Mouse (Mus musculus): ENCODE measurements around the gene Saxo2. TPM values are rescaled to one million over a fixed set of nuclear protein-coding genes. Genes with fewer than 3 reads are reported as not detected.

The Saxo2 gene
- 3.0 and 4.1 TPM in 2 replicates for polyA plus RNA-seq (2015; fragmentation: Nextera tagmentation; extraction: Ambion mirVana)

DNA sequence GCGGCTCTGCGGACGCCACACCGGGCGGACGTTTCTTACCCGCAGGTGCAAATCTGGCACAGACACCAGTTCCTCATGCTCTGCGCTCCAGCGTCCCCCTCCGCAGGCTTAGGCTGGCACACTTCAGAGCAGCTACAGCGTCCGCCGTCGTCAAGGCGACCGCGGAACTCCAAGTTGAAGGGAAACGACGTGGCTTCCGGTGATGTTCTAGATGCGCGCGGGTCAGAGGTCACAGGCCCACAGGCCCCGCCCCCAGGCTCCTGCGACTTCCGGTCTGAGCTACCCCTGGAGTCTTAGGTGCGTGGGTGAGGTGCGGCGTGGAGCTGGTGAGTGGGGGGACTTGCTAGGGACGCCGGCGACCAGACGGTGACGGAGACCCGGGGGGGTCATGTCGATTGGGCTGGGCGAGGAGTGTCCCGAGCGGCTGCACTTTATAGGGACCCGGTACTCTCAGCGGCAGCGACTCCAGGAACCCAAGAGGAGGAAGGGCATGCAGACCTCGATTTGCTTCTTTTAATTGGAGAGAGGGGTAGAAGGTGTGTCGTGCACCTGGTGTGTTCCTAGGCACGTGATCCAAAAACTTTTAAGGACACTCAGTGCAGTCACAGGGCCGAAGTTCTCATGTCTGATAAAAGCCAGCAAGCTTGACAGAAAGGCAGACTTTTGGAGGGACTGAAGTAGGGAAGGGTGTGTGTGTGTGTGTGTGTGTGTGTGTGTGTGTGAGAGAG, at the start of gene Saxo2, which contains the start of gene Efl1:
Gene Saxo2 (minus strand): TSS at position 176 of the 728 bp plus-strand sequence.
Gene Efl1 (plus strand): TSS at position 262 of the 728 bp plus-strand sequence.
- 0% methylated on average over 46 of the region's 46 CpGs for WGBS
- peak within 1 kb of the TSS; percentile 76 for H3K9ac ChIP-seq (ENCODE audit: low read length)
- ATAC-seq (ENCODE audit: insufficient read depth, low FRiP score): peak; percentile 95
- H3K4me2 ChIP-seq (ENCODE audit: low read depth, low read length): peak within 1 kb of the TSS; percentile 76
- H3K9me3 ChIP-seq (replicated peaks; ENCODE audit: control insufficient read depth, low read length): no peaks in the 10 kb centered on the region
- H3K27ac ChIP-seq (ENCODE audit: low read length): peak within 1 kb of the TSS; percentile 62
- H3K36me3 ChIP-seq (ENCODE audit: control insufficient read depth, insufficient read depth, low read length): 0 out of 2 replicates have a peak, but pooled peaks cover 2% of the 10 kb centered on the region
- H3K4me1 ChIP-seq (ENCODE audit: control insufficient read depth, insufficient read depth, low read length): peaks cover 15% of the 10 kb centered on the region
- H3K27me3 ChIP-seq (ENCODE audit: control insufficient read depth, insufficient read depth, low read length): no peaks in the 10 kb centered on the region
- H3K4me3 ChIP-seq (replicated peaks; ENCODE audit: low read length): peak within 1 kb of the TSS; percentile 79

DNA sequence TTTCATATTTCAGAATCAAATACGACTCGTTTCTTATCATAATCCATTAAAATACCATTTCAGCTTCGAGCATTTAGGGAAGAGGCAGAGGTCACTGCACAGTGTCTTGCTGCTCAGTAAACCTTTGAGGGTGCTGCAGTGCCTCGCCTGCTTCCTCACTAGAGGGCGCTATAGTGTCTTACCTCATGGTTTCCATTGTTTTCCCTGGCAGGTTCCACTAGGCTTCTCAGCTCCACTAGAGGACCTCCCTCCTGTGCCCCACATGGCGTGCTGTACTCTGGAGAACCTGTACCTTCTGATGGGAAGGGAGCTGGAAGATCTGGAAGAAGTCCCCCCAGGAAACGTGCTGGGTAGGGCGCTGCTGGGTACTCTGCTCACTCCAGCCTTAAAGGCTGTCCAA, 49.3 kb upstream of the Saxo2 start:
- peak overlapping the region; percentile 69 for H3K27ac ChIP-seq (ENCODE audit: low read length)

DNA sequence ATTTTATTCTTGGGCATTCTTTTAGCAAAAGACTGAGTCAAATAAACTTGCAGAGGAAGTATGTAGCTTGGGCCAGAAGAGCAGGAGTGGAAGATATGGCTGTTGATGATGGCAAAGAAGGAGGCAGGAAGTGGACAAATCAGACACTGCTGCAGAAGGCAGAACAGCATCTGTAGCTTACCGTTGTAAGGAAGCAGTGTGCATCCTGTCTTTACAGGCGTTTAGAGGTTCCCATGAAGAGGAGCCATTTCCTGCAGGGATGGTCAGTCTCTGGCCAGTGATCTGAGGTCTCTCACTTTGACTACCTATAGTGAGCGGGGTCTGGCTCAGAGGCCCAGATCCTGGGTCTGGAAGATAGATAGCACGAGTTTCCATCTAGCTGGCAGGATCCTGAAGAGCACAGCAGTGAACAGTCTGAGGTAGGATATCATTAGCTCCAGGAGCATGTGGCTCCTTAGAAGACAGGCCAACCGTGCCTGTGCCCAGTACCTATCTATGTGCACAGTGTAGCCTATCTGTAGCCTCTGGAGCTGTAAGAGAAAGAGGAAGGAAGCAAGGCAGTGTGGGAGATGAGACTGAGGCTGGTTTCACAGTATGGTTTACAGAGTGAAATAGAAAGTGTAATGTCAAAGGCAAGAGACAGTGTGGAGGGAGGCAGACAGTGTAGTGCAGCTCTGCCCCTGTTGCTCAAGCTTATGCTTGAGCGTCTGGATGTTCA, 42.9 kb upstream of the Saxo2 start:
- Histone ChIP-seq H3K4me1 (ENCODE audit: control insufficient read depth, insufficient read depth, low read length) (peaks cover 6% of the 10 kb centered on the region; the same call in 1 of the 2 replicates), H3K36me3 (ENCODE audit: control insufficient read depth, insufficient read depth, low read length) (peaks cover 12% of the 10 kb centered on the region; the same call in 1 of the 2 replicates), H3K9ac (ENCODE audit: low read length) (no peak overlapping the region), H3K9me3 (replicated peaks; ENCODE audit: control insufficient read depth, low read length) (no peaks in the 10 kb centered on the region), H3K27ac (ENCODE audit: low read length) (no peak overlapping the region), H3K4me2 (ENCODE audit: low read depth, low read length) (no peak overlapping the region), H3K27me3 (ENCODE audit: control insufficient read depth, insufficient read depth, low read length) (no peaks in the 10 kb centered on the region), H3K4me3 (replicated peaks; ENCODE audit: low read length) (no peak overlapping the region)
- 77% methylated on average over 6 of the region's 6 CpGs for WGBS
- ATAC-seq (ENCODE audit: insufficient read depth, low FRiP score): no peak

More for the DNA sequence above, 49.3 kb upstream of the Saxo2 start:
- no peak for ATAC-seq (ENCODE audit: insufficient read depth, low FRiP score)
- H3K4me1 ChIP-seq (ENCODE audit: control insufficient read depth, insufficient read depth, low read length): no peaks in the 10 kb centered on the region
- no peak overlapping the region for H3K9ac ChIP-seq (ENCODE audit: low read length)
- no peaks in the 10 kb centered on the region for H3K27me3 ChIP-seq (ENCODE audit: control insufficient read depth, insufficient read depth, low read length)
- H3K4me2 ChIP-seq (ENCODE audit: low read depth, low read length): no peak overlapping the region
- no peaks in the 10 kb centered on the region for H3K9me3 ChIP-seq (replicated peaks; ENCODE audit: control insufficient read depth, low read length)
- H3K36me3 ChIP-seq (ENCODE audit: control insufficient read depth, insufficient read depth, low read length): peaks cover 11% of the 10 kb centered on the region; the same call in 1 of the 2 replicates
- WGBS: 82% methylated on average over 8 of the region's 8 CpGs
- H3K4me3 ChIP-seq (replicated peaks; ENCODE audit: low read length): no peak overlapping the region

DNA sequence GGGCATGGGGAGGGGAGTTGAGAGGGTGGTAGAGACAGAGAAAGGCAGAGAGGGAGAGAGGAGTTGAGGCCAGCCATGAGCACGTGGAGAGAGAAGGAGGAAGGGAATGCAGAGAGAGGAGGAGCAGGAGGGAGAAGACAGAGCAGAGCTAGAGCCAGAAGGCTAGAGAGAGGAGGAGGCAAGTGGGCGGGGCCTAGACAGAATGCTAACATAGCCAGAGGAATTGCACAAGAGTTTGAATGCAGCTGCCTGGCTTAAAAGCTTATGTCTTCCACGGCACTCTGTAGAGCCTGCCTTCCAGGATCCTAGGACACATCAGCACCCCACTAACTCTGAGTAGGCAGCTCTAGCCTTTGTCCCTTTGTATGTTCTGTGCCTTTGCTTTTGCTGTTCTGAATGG, 40.4 kb upstream of the Saxo2 start:
- Histone ChIP-seq H3K36me3 (ENCODE audit: control insufficient read depth, insufficient read depth, low read length) (peaks cover 12% of the 10 kb centered on the region; the same call in 1 of the 2 replicates), H3K9ac (ENCODE audit: low read length) (no peak overlapping the region), H3K27me3 (ENCODE audit: control insufficient read depth, insufficient read depth, low read length) (no peaks in the 10 kb centered on the region), H3K9me3 (replicated peaks; ENCODE audit: control insufficient read depth, low read length) (no peaks in the 10 kb centered on the region), H3K4me1 (ENCODE audit: control insufficient read depth, insufficient read depth, low read length) (peaks cover 6% of the 10 kb centered on the region; the same call in 1 of the 2 replicates), H3K4me3 (replicated peaks; ENCODE audit: low read length) (no peak overlapping the region), H3K27ac (ENCODE audit: low read length) (no peak overlapping the region), H3K4me2 (ENCODE audit: low read depth, low read length) (no peak overlapping the region)
- ATAC-seq (ENCODE audit: insufficient read depth, low FRiP score): peak; percentile 87
- 29% methylated on average over 3 of the region's 3 CpGs for WGBS

DNA sequence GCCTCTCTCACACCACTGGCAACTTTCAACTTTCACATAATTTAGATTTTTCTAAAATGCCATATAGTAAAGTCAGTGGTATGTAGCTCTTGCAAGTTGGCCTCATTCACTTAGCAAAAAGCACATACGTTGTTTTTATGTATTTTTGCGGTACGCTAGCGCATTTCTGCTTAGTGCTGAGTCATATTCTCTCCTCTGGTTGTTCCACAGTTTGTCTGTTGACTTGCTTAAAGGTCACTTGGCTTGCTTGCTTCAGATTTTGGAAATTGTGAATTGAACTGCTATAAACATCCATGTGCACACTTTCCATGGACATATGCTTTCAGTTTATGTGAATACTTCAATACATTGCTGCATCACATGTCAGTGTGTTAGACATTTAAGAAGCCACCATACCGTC, 31.6 kb upstream of the Saxo2 start:
- Histone ChIP-seq H3K27ac (ENCODE audit: low read length) (no peak overlapping the region), H3K9ac (ENCODE audit: low read length) (no peak overlapping the region), H3K27me3 (ENCODE audit: control insufficient read depth, insufficient read depth, low read length) (no peaks in the 10 kb centered on the region), H3K4me3 (replicated peaks; ENCODE audit: low read length) (no peak overlapping the region), H3K4me2 (ENCODE audit: low read depth, low read length) (no peak overlapping the region), H3K36me3 (ENCODE audit: control insufficient read depth, insufficient read depth, low read length) (0 out of 2 replicates have a peak, but pooled peaks cover 6% of the 10 kb centered on the region), H3K4me1 (ENCODE audit: control insufficient read depth, insufficient read depth, low read length) (no peaks in the 10 kb centered on the region), H3K9me3 (replicated peaks; ENCODE audit: control insufficient read depth, low read length) (no peaks in the 10 kb centered on the region)
- 85% methylated on average over 5 of the region's 5 CpGs for WGBS
- no peak for ATAC-seq (ENCODE audit: insufficient read depth, low FRiP score)

DNA sequence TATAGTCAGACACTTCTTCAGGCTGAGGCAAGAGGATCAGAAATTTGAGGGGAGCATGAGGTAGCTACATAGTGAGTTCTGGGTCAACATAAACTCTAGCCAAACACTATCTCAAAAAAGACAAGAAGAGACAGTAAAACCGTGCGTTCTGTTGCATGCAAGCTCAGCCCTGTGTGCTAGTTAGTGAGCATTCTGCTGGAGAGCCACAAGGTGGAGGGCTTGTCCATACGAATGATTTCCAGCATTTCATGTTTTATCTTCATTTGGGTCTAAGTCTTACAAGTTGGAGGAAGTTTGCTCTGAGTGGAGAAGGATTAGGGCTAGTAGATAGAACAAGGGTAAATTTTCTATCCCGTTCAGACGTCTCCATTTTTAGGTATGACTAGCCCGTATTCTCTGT, 28.5 kb upstream of the Saxo2 start:
- no peak for ATAC-seq (ENCODE audit: insufficient read depth, low FRiP score)
- 0 out of 2 replicates have a peak, but pooled peaks cover 8% of the 10 kb centered on the region for H3K36me3 ChIP-seq (ENCODE audit: control insufficient read depth, insufficient read depth, low read length)

DNA sequence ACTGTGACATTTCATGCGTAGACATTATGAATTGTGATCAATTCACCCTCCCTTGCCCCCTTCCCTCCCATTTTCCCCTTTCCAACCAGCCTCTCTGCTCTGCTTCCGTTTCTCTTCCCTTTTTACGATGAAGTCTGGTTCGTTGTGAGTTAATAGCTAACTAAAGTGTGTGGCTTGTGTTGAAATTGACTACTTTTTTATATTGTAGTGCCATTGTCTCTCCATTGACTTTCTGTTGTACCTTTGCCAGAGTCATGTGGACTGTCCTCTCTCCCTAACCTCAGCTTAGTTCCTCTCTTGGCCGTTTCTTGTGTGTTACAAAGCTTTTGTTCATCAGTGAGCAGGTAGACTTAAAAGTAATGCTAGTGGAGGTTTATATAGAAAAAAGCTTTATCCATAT, 27.7 kb upstream of the Saxo2 start:
- Histone ChIP-seq H3K4me2 (ENCODE audit: low read depth, low read length) (no peak overlapping the region), H3K27me3 (ENCODE audit: control insufficient read depth, insufficient read depth, low read length) (no peaks in the 10 kb centered on the region), H3K27ac (ENCODE audit: low read length) (no peak overlapping the region), H3K9me3 (replicated peaks; ENCODE audit: control insufficient read depth, low read length) (no peaks in the 10 kb centered on the region), H3K4me1 (ENCODE audit: control insufficient read depth, insufficient read depth, low read length) (no peaks in the 10 kb centered on the region), H3K9ac (ENCODE audit: low read length) (no peak overlapping the region), H3K4me3 (replicated peaks; ENCODE audit: low read length) (no peak overlapping the region), H3K36me3 (ENCODE audit: control insufficient read depth, insufficient read depth, low read length) (0 out of 2 replicates have a peak, but pooled peaks cover 2% of the 10 kb centered on the region)
- WGBS: 79% methylated on average over 5 of the region's 5 CpGs
- ATAC-seq (ENCODE audit: insufficient read depth, low FRiP score): no peak

More for the DNA sequence above, 28.5 kb upstream of the Saxo2 start:
- no peak overlapping the region for H3K27ac ChIP-seq (ENCODE audit: low read length)
- H3K4me1 ChIP-seq (ENCODE audit: control insufficient read depth, insufficient read depth, low read length): no peaks in the 10 kb centered on the region
- H3K9ac ChIP-seq (ENCODE audit: low read length): no peak overlapping the region
- no peak overlapping the region for H3K4me2 ChIP-seq (ENCODE audit: low read depth, low read length)
- H3K9me3 ChIP-seq (replicated peaks; ENCODE audit: control insufficient read depth, low read length): no peaks in the 10 kb centered on the region
- no peak overlapping the region for H3K4me3 ChIP-seq (replicated peaks; ENCODE audit: low read length)
- H3K27me3 ChIP-seq (ENCODE audit: control insufficient read depth, insufficient read depth, low read length): no peaks in the 10 kb centered on the region
- WGBS: 75% methylated on average over 6 of the region's 6 CpGs

DNA sequence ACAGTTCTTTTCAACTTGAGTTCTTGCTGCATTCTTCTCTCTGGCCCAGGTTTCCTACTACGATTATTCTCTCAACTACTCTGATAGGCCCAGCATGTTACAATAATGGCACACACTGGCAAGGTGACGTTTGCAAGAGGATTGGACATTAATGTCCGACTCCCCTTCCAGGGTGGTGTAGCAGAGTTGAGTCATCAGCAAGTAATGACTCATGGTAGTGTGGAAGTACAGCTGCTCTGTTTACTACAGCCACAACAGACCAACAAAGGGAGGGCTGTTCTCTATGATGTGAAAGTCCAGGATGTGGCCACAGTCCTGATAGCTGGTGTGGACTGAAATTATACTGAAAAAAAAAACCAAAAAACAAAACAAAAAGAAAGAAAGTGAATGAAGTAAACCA, 16.3 kb upstream of the Saxo2 start:
- H3K4me2 ChIP-seq (ENCODE audit: low read depth, low read length): no peak overlapping the region
- no peak overlapping the region for H3K27ac ChIP-seq (ENCODE audit: low read length)
- H3K9ac ChIP-seq (ENCODE audit: low read length): no peak overlapping the region
- no peaks in the 10 kb centered on the region for H3K4me1 ChIP-seq (ENCODE audit: control insufficient read depth, insufficient read depth, low read length)
- H3K9me3 ChIP-seq (replicated peaks; ENCODE audit: control insufficient read depth, low read length): no peaks in the 10 kb centered on the region
- peaks cover 17% of the 10 kb centered on the region for H3K36me3 ChIP-seq (ENCODE audit: control insufficient read depth, insufficient read depth, low read length)
- H3K27me3 ChIP-seq (ENCODE audit: control insufficient read depth, insufficient read depth, low read length): no peaks in the 10 kb centered on the region
- no peak overlapping the region for H3K4me3 ChIP-seq (replicated peaks; ENCODE audit: low read length)
- WGBS: 75% methylated on average over 3 of the region's 3 CpGs
- ATAC-seq (ENCODE audit: insufficient read depth, low FRiP score): no peak

DNA sequence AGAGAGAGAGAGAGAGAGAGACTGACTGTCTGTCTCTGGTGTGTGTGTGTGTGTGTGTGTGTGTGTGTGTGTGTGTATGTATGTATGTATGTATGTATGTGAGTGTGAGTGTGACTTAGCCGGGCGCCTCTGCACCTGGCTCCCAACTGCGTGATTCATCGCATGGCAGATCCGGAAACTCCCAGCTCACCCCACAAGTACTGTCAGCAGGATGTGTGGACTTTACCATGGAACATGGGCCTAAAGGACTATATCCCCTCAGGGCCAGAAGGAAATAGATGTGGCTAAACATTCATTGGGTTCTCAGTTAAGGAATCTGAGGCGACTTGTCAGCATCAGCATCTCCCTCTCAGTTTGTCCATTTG, 735 bp upstream of the Saxo2 start:
- Histone ChIP-seq H3K4me1 (ENCODE audit: control insufficient read depth, insufficient read depth, low read length) (peaks cover 15% of the 10 kb centered on the region), H3K27me3 (ENCODE audit: control insufficient read depth, insufficient read depth, low read length) (no peaks in the 10 kb centered on the region), H3K4me3 (replicated peaks; ENCODE audit: low read length) (peak overlapping the region; percentile 79), H3K9me3 (replicated peaks; ENCODE audit: control insufficient read depth, low read length) (no peaks in the 10 kb centered on the region), H3K27ac (ENCODE audit: low read length) (no peak overlapping the region; the same call in 1 of the 2 replicates), H3K9ac (ENCODE audit: low read length) (peak overlapping the region; percentile 76), H3K4me2 (ENCODE audit: low read depth, low read length) (peak overlapping the region; percentile 76), H3K36me3 (ENCODE audit: control insufficient read depth, insufficient read depth, low read length) (0 out of 2 replicates have a peak, but pooled peaks cover 2% of the 10 kb centered on the region)
- WGBS: 11% methylated on average over 6 of the region's 6 CpGs
- ATAC-seq (ENCODE audit: insufficient read depth, low FRiP score): peak; percentile 68; the same call in 1 of the 2 replicates

Measured in stomach, embryonic 16.5 days (tissue).